Mouse (Mus musculus) forebrain, embryonic 14.5 days (tissue): ENCODE results near the gene Bpgm. TPM values are rescaled to one million over a fixed set of nuclear protein-coding genes. Genes with fewer than 3 reads are reported as not detected.

Experiments
- ATAC-seq: fragments of 200-750 bp; cut with Nextera tagmentation; 2 replicates; pipeline ENCODE4 v1.8.0; 2017; ENCODE audit warnings: mild to moderate bottlenecking, moderate library complexity
- DNase-seq: peaks from one replicate; pipeline ENCODE4 v3.0.0-alpha.2; 2015; ENCODE audit warnings: low spot score
- H3K27ac ChIP-seq: fragments of 300-500 bp; sonication (generic); 2 replicates; pipeline ENCODE4 v1.5.1; 2014; ENCODE audit warnings: low read depth, mild to moderate bottlenecking, control low read depth, low read length, moderate library complexity
- H3K27me3 ChIP-seq: fragments of 300-500 bp; sonication (generic); replicated peaks from 2 replicates; pipeline ENCODE4 v1.6.1; 2014; ENCODE audit warnings: low read length, control low read depth, mixed read lengths; ENCODE audit not compliant: control insufficient read depth, insufficient read depth
- H3K36me3 ChIP-seq: fragments of 300-500 bp; sonication (generic); 2 replicates; pipeline ENCODE4 v1.6.1; 2014; ENCODE audit warnings: low read length, control low read depth; ENCODE audit not compliant: control insufficient read depth, insufficient read depth
- H3K4me1 ChIP-seq: fragments of 300-500 bp; sonication (generic); 2 replicates; pipeline ENCODE4 v1.6.1; 2014; ENCODE audit warnings: antibody characterized with exemption, low read length, control low read depth; ENCODE audit not compliant: control insufficient read depth, insufficient read depth
- H3K4me2 ChIP-seq: fragments of 300-500 bp; sonication (generic); 2 replicates; pipeline ENCODE4 v1.6.1; 2014; ENCODE audit warnings: mild to moderate bottlenecking, control low read depth, low read length
- H3K4me3 ChIP-seq: fragments of 300-500 bp; sonication (generic); 2 replicates; pipeline ENCODE4 v1.5.1; 2014; ENCODE audit warnings: low read depth, low read length, control low read depth
- H3K9ac ChIP-seq: fragments of 300-500 bp; sonication (generic); 2 replicates; pipeline ENCODE4 v1.6.1; 2014; ENCODE audit warnings: mild to moderate bottlenecking, low read length, control low read depth, moderate library complexity
- H3K9me3 ChIP-seq: fragments of 300-500 bp; sonication (generic); replicated peaks from 2 replicates; pipeline ENCODE4 v1.6.1; 2016; ENCODE audit warnings: low read length, control low read depth, mixed read lengths; ENCODE audit not compliant: control insufficient read depth
- WGBS: fragments of 180-500 bp; shearing (Covaris S2); extraction: QIAGEN DNeasy Blood & Tissue Kit; methylation state at CpG from one replicate; pipeline ENCODE4 v1.1.7; 2014; 5-methylcytosine and 5-hydroxymethylcytosine counted together
- polyA plus RNA-seq: library from polyadenylated mRNA; unstranded; fragments of >200 nt; fragmentation: Nextera tagmentation; extraction: Ambion mirVana; gene quantifications from 2 replicates; pipeline ENCODE4 v1.2.1, GENCODE M21; 2014

Gene Bpgm
- polyA plus RNA-seq, 1 experiment from 2014 or later, result 66.1 TPM

DNA sequence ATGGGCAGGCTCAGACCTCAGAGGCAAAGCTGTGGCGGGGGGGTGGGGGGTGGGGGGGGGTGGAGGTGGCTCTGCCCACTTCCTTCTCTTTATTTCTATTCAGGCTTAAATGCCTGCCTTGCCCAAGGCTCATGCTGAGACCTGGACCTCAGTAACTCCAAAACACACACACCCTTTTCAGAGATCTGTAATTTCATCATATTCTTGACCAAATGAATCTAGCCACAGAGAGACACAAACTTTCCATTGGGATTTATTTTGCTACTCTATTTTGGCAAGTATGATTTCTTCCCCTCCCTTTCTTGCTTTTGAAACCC lies 39.7 kb downstream of the Bpgm start:
- Histone ChIP-seq H3K4me3 (no peak overlapping the region), H3K36me3 (no peaks in the 10 kb centered on the region), H3K27me3 (no peaks in the 10 kb centered on the region), H3K9ac (no peak overlapping the region), H3K4me1 (no peaks in the 10 kb centered on the region), H3K9me3 (no peaks in the 10 kb centered on the region), H3K27ac (no peak overlapping the region), H3K4me2 (no peak overlapping the region)
- DNase-seq, result no peak
- 45% methylated on average over 1 of the region's 1 CpGs for WGBS
- ATAC-seq, result no peak

DNA sequence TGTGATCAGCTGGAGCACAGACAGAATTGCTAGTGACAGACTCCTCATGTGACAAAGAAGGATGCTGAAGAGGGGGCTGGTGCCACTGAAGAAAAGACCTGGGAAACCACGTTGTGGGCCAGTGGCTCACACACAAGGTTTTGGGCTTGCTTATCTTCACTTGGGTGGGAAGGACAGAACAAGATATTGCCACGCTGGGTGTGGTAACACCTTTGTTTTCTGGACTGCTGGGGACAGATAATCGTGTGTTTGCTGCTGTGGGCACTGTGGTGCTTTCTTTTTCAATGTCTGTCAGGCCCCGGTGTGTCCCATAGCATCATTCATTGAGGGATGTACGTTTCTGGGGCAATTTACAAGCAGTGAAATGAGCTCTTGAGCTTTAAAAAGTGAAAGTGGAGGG lies 41.7 kb downstream of the Bpgm start:
- no peaks in the 10 kb centered on the region for H3K27me3 ChIP-seq
- H3K4me2 ChIP-seq, result no peak overlapping the region
- H3K9ac ChIP-seq, result no peak overlapping the region
- no peak for DNase-seq
- no peak overlapping the region for H3K27ac ChIP-seq
- no peak overlapping the region for H3K4me3 ChIP-seq
- ATAC-seq, result no peak
- WGBS, result 72% methylated on average over 5 of the region's 5 CpGs
- no peaks in the 10 kb centered on the region for H3K4me1 ChIP-seq
- H3K9me3 ChIP-seq, result no peaks in the 10 kb centered on the region
- no peaks in the 10 kb centered on the region for H3K36me3 ChIP-seq

DNA sequence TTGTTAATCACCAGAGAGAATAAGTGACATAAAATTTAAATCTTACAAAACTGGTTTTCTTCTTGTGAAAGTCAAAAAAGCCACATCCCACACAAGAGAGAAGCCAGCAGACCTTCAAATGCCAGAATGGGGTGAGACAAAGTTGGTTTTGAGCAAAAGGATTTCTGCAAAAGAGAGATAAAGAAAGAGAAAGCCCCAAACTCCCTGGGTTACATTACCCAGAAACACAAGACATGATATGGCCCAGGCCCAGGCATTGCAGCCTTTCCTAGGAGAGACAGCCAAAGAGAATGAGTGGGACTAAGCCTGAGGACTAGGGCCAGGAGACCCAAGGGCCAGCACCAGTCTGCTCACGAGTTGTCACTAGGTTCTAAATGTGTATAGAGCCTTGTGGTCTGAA lies 43.1 kb downstream of the Bpgm start:
- no peaks in the 10 kb centered on the region for H3K36me3 ChIP-seq
- DNase-seq, result no peak
- no peaks in the 10 kb centered on the region for H3K9me3 ChIP-seq
- H3K4me3 ChIP-seq, result no peak overlapping the region
- ATAC-seq, result no peak
- H3K4me2 ChIP-seq, result no peak overlapping the region
- no peaks in the 10 kb centered on the region for H3K4me1 ChIP-seq
- H3K9ac ChIP-seq, result no peak overlapping the region
- WGBS, result 84% methylated on average over 1 of the region's 1 CpGs
- no peaks in the 10 kb centered on the region for H3K27me3 ChIP-seq
- no peak overlapping the region for H3K27ac ChIP-seq

DNA sequence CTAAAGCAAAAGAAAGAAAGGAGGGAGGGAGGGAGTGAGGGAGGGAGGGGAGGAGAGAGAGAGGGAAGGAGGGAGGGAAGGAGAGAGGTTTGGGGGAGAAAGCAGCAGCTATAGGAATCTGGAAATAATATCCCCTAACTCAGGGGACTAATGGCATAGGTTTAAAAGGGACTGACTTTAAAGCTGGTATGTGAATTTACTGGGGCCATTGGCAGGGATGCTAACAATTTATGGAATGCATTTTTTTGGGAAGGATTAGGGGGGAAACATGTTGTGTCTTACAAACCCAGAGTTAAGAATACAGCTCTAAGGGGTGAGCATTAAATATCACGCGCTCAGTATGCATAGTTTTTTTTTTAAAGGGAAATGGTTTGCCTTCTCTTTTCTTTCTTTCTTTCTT lies 44.5 kb downstream of the Bpgm start:
- no peak overlapping the region for H3K27ac ChIP-seq
- no peaks in the 10 kb centered on the region for H3K9me3 ChIP-seq
- H3K4me1 ChIP-seq, result no peaks in the 10 kb centered on the region
- no peak overlapping the region for H3K4me2 ChIP-seq
- H3K9ac ChIP-seq, result no peak overlapping the region
- no peaks in the 10 kb centered on the region for H3K36me3 ChIP-seq
- no peak for DNase-seq
- 82% methylated on average over 2 of the region's 2 CpGs for WGBS
- H3K4me3 ChIP-seq, result no peak overlapping the region
- H3K27me3 ChIP-seq, result no peaks in the 10 kb centered on the region
- no peak for ATAC-seq

DNA sequence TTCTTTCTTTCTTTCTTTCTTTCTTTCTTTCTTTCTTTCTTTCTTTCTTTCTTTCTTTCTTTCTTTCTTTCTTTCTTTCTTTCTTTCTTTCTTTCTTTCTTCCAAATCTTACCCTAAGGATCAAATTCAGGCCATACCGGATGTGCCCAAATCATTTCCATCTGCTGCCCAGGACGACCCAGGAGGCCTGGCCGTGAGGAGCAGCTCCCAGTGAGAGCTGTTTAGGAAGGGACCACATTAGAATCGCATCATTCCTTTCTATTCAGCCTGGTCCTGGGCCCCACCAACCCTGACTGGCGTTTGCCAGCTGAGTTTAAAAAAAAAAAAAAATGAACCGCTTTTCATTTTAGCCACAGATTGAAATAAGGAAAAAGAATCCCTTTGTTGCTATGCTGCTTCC lies 44.9 kb downstream of the Bpgm start:
- Histone ChIP-seq H3K36me3 (no peaks in the 10 kb centered on the region), H3K4me3 (no peak overlapping the region), H3K27ac (no peak overlapping the region), H3K4me2 (no peak overlapping the region), H3K9me3 (no peaks in the 10 kb centered on the region), H3K27me3 (no peaks in the 10 kb centered on the region), H3K9ac (no peak overlapping the region), H3K4me1 (no peaks in the 10 kb centered on the region)
- 26% methylated on average over 6 of the region's 6 CpGs for WGBS
- no peak for ATAC-seq
- no peak for DNase-seq

DNA sequence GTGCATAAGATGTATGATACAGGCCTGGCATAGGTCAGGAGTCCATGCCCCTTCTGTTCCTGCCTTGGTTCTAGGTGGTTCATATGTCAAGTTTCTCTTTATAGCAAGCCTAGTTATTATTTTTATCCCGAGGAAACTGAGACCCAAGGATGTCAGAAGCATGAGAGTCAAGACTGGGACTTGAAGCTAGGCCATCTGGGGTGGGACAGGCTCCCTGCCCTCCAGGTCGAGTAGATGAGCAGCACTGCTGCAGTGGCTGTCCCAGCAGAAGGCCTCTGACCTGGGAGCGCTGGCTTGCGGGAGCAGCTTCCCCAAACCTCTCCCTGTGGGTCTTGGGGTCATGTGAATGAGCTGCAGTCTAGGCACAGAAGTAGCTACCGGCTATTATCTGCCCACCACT lies 47.5 kb downstream of the Bpgm start:
- H3K27ac ChIP-seq, result no peak overlapping the region
- H3K36me3 ChIP-seq, result no peaks in the 10 kb centered on the region
- no peaks in the 10 kb centered on the region for H3K4me1 ChIP-seq
- ATAC-seq (no peak), DNase-seq (no peak)
- WGBS, result 79% methylated on average over 5 of the region's 5 CpGs
- no peak overlapping the region for H3K9ac ChIP-seq
- H3K9me3 ChIP-seq, result no peaks in the 10 kb centered on the region
- H3K4me3 ChIP-seq, result no peak overlapping the region
- no peak overlapping the region for H3K4me2 ChIP-seq
- no peaks in the 10 kb centered on the region for H3K27me3 ChIP-seq

DNA sequence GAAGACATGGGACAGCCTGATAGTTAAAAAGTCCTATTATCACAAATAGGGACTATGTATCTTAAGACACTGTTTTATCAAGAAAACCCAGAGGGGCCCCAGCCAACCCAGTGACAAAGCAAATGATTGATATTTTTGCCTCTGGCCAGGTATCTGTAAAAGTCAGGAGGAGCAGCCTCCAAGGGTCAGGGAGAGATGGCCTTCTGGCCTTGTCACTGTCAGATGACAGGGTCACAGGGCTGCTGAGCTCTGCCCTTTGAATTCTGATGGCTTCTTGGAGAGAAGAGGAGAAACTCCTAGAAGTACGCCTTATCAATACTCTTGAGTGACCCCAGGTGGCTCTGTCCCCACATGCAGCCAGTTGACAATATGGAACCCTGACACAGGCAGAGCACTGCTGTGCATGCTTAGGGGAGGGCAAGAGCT lies 49.5 kb downstream of the Bpgm start:
- 85% methylated on average over 1 of the region's 1 CpGs for WGBS

DNA sequence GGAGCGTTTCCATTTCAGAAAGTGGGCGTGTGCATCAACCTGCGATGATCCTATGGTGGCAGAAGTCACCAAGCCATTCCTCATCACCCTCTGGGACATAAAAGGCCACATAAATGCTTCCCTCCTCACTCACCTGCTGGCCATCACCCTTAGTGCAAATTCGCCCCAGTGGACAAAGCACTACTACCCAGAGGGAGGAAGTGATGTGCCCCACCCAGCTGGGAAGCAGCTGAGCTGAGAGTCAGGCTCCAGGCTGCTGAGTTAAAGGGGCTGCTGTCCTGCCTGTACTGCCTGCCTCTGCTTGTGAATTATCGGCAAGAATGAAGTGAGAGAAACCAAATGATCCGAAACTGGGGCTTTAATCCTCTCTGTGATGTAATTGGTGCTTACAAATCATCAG lies 49.9 kb downstream of the Bpgm start:
- DNase-seq, result no peak
- Histone ChIP-seq H3K27ac (no peak overlapping the region), H3K27me3 (no peaks in the 10 kb centered on the region), H3K9me3 (no peaks in the 10 kb centered on the region), H3K4me1 (no peaks in the 10 kb centered on the region), H3K36me3 (no peaks in the 10 kb centered on the region), H3K4me2 (no peak overlapping the region), H3K4me3 (no peak overlapping the region), H3K9ac (no peak overlapping the region)
- 77% methylated on average over 6 of the region's 6 CpGs for WGBS
- ATAC-seq, result no peak

More for the DNA sequence above, 49.5 kb downstream of the Bpgm start:
- no peaks in the 10 kb centered on the region for H3K9me3 ChIP-seq
- H3K4me3 ChIP-seq, result no peak overlapping the region
- H3K27ac ChIP-seq, result no peak overlapping the region
- H3K9ac ChIP-seq, result no peak overlapping the region
- no peaks in the 10 kb centered on the region for H3K27me3 ChIP-seq
- no peaks in the 10 kb centered on the region for H3K36me3 ChIP-seq
- no peak for DNase-seq
- no peak for ATAC-seq
- no peaks in the 10 kb centered on the region for H3K4me1 ChIP-seq
- no peak overlapping the region for H3K4me2 ChIP-seq

DNA sequence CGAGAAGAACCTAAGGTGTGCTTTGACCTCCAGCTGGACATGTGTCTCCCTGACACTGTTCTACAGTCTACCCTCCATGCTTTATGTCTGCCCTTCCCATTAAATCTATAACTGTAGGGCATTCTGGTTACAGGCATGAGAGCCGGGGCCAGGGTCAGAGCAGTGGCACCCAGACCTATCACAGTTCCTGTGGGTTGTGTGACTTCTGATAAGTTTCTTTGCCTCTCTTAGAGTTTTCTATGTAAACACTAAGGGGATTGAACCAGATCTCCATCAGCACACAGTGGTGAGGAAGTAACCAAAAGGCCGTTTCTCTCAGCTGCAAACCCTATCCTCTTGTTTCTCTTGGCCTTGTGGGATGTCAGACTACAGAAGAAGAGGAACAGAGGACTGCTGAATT lies 50.4 kb downstream of the Bpgm start:
- Histone ChIP-seq H3K9me3 (no peaks in the 10 kb centered on the region), H3K36me3 (no peaks in the 10 kb centered on the region), H3K27me3 (no peaks in the 10 kb centered on the region), H3K9ac (no peak overlapping the region), H3K4me2 (no peak overlapping the region), H3K4me1 (no peaks in the 10 kb centered on the region), H3K27ac (no peak overlapping the region), H3K4me3 (no peak overlapping the region)
- 85% methylated on average over 3 of the region's 3 CpGs for WGBS
- ATAC-seq, result no peak
- DNase-seq, result no peak

DNA sequence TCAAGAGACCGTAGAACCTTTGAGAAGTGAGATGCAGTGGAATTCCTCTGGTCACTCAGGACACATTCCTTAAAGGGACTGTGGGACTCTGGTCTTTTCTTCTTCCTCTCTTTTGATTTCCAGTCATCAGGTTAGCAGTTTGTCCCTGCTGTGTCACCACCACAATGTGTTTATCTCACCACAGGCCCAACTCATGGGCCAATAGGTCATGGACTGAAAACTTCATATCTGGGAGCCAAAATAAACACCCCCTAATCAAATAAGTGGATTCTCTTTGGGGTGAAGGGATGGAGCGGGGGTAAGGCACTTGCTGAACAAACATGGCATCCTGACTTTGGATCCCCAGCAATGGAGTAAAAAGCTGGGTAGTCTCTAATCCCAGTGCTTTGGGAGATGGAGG lies 52.1 kb downstream of the Bpgm start:
- H3K4me1 ChIP-seq, result no peaks in the 10 kb centered on the region
- WGBS, result 95% methylated on average over 2 of the region's 2 CpGs
- H3K36me3 ChIP-seq, result no peaks in the 10 kb centered on the region
- DNase-seq (no peak), ATAC-seq (no peak)
- H3K9me3 ChIP-seq, result no peaks in the 10 kb centered on the region
- H3K27me3 ChIP-seq, result no peaks in the 10 kb centered on the region
- H3K4me2 ChIP-seq, result no peak overlapping the region
- H3K9ac ChIP-seq, result no peak overlapping the region
- H3K4me3 ChIP-seq, result no peak overlapping the region
- H3K27ac ChIP-seq, result no peak overlapping the region
